Mouse (Mus musculus): ENCODE results near the gene Rtn4rl1. TPM values are rescaled to one million over a fixed set of nuclear protein-coding genes. Genes with fewer than 3 reads are reported as not detected.

Gene Rtn4rl1
- polyA plus RNA-seq, 1 experiment from 2014 or later: 2.1 TPM

- WGBS: 76% methylated on average over 4 of the region's 4 CpGs
- ATAC-seq (ENCODE audit: low FRiP score, low TSS enrichment) (no peak), DNase-seq (ENCODE audit: low spot score) (no peak)
- Histone ChIP-seq H3K4me3 (ENCODE audit: low read depth, low read length) (no peak overlapping the region), H3K27me3 (ENCODE audit: control insufficient read depth, insufficient read depth, low read length) (no peaks in the 10 kb centered on the region), H3K27ac (replicated peaks) (no peak overlapping the region), H3K4me1 (replicated peaks; ENCODE audit: control insufficient read depth, insufficient read depth) (no peaks in the 10 kb centered on the region), H3K36me3 (ENCODE audit: control insufficient read depth, insufficient read depth, low read length) (no peaks in the 10 kb centered on the region), H3K9ac (ENCODE audit: low read length) (no peak overlapping the region), H3K4me2 (replicated peaks; ENCODE audit: low read depth) (no peak overlapping the region), H3K9me3 (ENCODE audit: control insufficient read depth, low read length) (no peaks in the 10 kb centered on the region)
- TF ChIP-seq CTCF (IDR thresholded peaks at IDR 0.05; ENCODE audit: low read depth) (no peak), EP300 (optimal IDR thresholded peaks at IDR 0.05) (no peak)
Observed at GRCm38 (mm10) chr11:75251006-75251512, 57.5 kb downstream of the Rtn4rl1 start.

GRCm38 (mm10) chr11:75251557-75252070, 58.0 kb downstream of the Rtn4rl1 start:
- Histone ChIP-seq H3K36me3 (ENCODE audit: control insufficient read depth, insufficient read depth, low read length) (no peaks in the 10 kb centered on the region), H3K27me3 (ENCODE audit: control insufficient read depth, insufficient read depth, low read length) (no peaks in the 10 kb centered on the region), H3K4me1 (replicated peaks; ENCODE audit: control insufficient read depth, insufficient read depth) (no peaks in the 10 kb centered on the region), H3K4me2 (replicated peaks; ENCODE audit: low read depth) (no peak overlapping the region), H3K9ac (ENCODE audit: low read length) (no peak overlapping the region), H3K4me3 (ENCODE audit: low read depth, low read length) (no peak overlapping the region), H3K9me3 (ENCODE audit: control insufficient read depth, low read length) (no peaks in the 10 kb centered on the region), H3K27ac (replicated peaks) (no peak overlapping the region)
- ATAC-seq (ENCODE audit: low FRiP score, low TSS enrichment) (no peak), DNase-seq (ENCODE audit: low spot score) (no peak)
- no peak for TF ChIP-seq CTCF (IDR thresholded peaks at IDR 0.05; ENCODE audit: low read depth)
- no peak for TF ChIP-seq EP300 (optimal IDR thresholded peaks at IDR 0.05)
- 71% methylated on average over 7 of the region's 7 CpGs for WGBS

- Histone ChIP-seq H3K4me2 (replicated peaks; ENCODE audit: low read depth) (no peak overlapping the region), H3K4me1 (replicated peaks; ENCODE audit: control insufficient read depth, insufficient read depth) (no peaks in the 10 kb centered on the region), H3K27me3 (ENCODE audit: control insufficient read depth, insufficient read depth, low read length) (no peaks in the 10 kb centered on the region), H3K36me3 (ENCODE audit: control insufficient read depth, insufficient read depth, low read length) (no peaks in the 10 kb centered on the region), H3K9ac (ENCODE audit: low read length) (no peak overlapping the region), H3K9me3 (ENCODE audit: control insufficient read depth, low read length) (no peaks in the 10 kb centered on the region), H3K4me3 (ENCODE audit: low read depth, low read length) (no peak overlapping the region), H3K27ac (replicated peaks) (no peak overlapping the region)
- ATAC-seq (ENCODE audit: low FRiP score, low TSS enrichment) (peak; percentile 66; the same call in 1 of the 2 replicates), DNase-seq (ENCODE audit: low spot score) (peak; percentile 28)
- WGBS: 40% methylated on average over 13 of the region's 13 CpGs
- TF ChIP-seq EP300 (optimal IDR thresholded peaks at IDR 0.05): no peak
- peak; percentile 53 for TF ChIP-seq CTCF (IDR thresholded peaks at IDR 0.05; ENCODE audit: low read depth)
Observed at GRCm38 (mm10) chr11:75254252-75254912, 60.8 kb downstream of the Rtn4rl1 start.

GRCm38 (mm10) chr11:75255330-75255729, 61.7 kb downstream of the Rtn4rl1 start:
- WGBS: 69% methylated on average over 5 of the region's 5 CpGs
- H3K9ac ChIP-seq (ENCODE audit: low read length): no peak overlapping the region
- ATAC-seq (ENCODE audit: low FRiP score, low TSS enrichment) (no peak), DNase-seq (ENCODE audit: low spot score) (no peak)
- no peaks in the 10 kb centered on the region for H3K27me3 ChIP-seq (ENCODE audit: control insufficient read depth, insufficient read depth, low read length)
- no peak overlapping the region for H3K4me2 ChIP-seq (replicated peaks; ENCODE audit: low read depth)
- no peaks in the 10 kb centered on the region for H3K36me3 ChIP-seq (ENCODE audit: control insufficient read depth, insufficient read depth, low read length)
- no peaks in the 10 kb centered on the region for H3K4me1 ChIP-seq (replicated peaks; ENCODE audit: control insufficient read depth, insufficient read depth)
- no peak overlapping the region for H3K27ac ChIP-seq (replicated peaks)
- no peak overlapping the region for H3K4me3 ChIP-seq (ENCODE audit: low read depth, low read length)
- TF ChIP-seq EP300 (optimal IDR thresholded peaks at IDR 0.05): no peak
- TF ChIP-seq CTCF (IDR thresholded peaks at IDR 0.05; ENCODE audit: low read depth): no peak
- H3K9me3 ChIP-seq (ENCODE audit: control insufficient read depth, low read length): no peaks in the 10 kb centered on the region

- Histone ChIP-seq H3K36me3 (ENCODE audit: control insufficient read depth, insufficient read depth, low read length) (no peaks in the 10 kb centered on the region), H3K4me3 (ENCODE audit: low read depth, low read length) (no peak overlapping the region), H3K9me3 (ENCODE audit: control insufficient read depth, low read length) (no peaks in the 10 kb centered on the region), H3K9ac (ENCODE audit: low read length) (no peak overlapping the region), H3K4me1 (replicated peaks; ENCODE audit: control insufficient read depth, insufficient read depth) (no peaks in the 10 kb centered on the region), H3K27me3 (ENCODE audit: control insufficient read depth, insufficient read depth, low read length) (no peaks in the 10 kb centered on the region), H3K27ac (replicated peaks) (no peak overlapping the region), H3K4me2 (replicated peaks; ENCODE audit: low read depth) (no peak overlapping the region)
- TF ChIP-seq EP300 (optimal IDR thresholded peaks at IDR 0.05): no peak
- no peak for TF ChIP-seq CTCF (IDR thresholded peaks at IDR 0.05; ENCODE audit: low read depth)
- DNase-seq (ENCODE audit: low spot score) (no peak), ATAC-seq (ENCODE audit: low FRiP score, low TSS enrichment) (no peak)
- 80% methylated on average over 4 of the region's 4 CpGs for WGBS
Observed at GRCm38 (mm10) chr11:75257056-75257648, 63.6 kb downstream of the Rtn4rl1 start.

- no peak overlapping the region for H3K27ac ChIP-seq (replicated peaks)
- 70% methylated on average over 6 of the region's 6 CpGs for WGBS
- H3K4me3 ChIP-seq (ENCODE audit: low read depth, low read length): no peak overlapping the region
- no peak for TF ChIP-seq EP300 (optimal IDR thresholded peaks at IDR 0.05)
- no peak for TF ChIP-seq CTCF (IDR thresholded peaks at IDR 0.05; ENCODE audit: low read depth)
- H3K9me3 ChIP-seq (ENCODE audit: control insufficient read depth, low read length): no peaks in the 10 kb centered on the region
- DNase-seq (ENCODE audit: low spot score): no peak
- H3K27me3 ChIP-seq (ENCODE audit: control insufficient read depth, insufficient read depth, low read length): no peaks in the 10 kb centered on the region
- no peak for ATAC-seq (ENCODE audit: low FRiP score, low TSS enrichment)
- H3K4me2 ChIP-seq (replicated peaks; ENCODE audit: low read depth): no peak overlapping the region
- H3K9ac ChIP-seq (ENCODE audit: low read length): no peak overlapping the region; the same call in 1 of the 2 replicates
- H3K36me3 ChIP-seq (ENCODE audit: control insufficient read depth, insufficient read depth, low read length): no peaks in the 10 kb centered on the region
- no peaks in the 10 kb centered on the region for H3K4me1 ChIP-seq (replicated peaks; ENCODE audit: control insufficient read depth, insufficient read depth)
Observed at GRCm38 (mm10) chr11:75259416-75259815, 65.8 kb downstream of the Rtn4rl1 start.

Measured in stomach, postnatal 0 days (tissue).